Mouse (Mus musculus): ENCODE results near the gene Gm36079. TPM values are rescaled to one million over a fixed set of nuclear protein-coding genes. Genes with fewer than 3 reads are reported as not detected.
"Not testable (repeated sequence)": the region's sequence is repeated elsewhere in the genome, so short reads cannot be mapped to it uniquely, and the experiment has no call there.

Gm36079 gene
- polyA plus RNA-seq (2011; ENCODE audit: insufficient read length, low read depth, missing spikeins): not detected in 2 replicates

DNA sequence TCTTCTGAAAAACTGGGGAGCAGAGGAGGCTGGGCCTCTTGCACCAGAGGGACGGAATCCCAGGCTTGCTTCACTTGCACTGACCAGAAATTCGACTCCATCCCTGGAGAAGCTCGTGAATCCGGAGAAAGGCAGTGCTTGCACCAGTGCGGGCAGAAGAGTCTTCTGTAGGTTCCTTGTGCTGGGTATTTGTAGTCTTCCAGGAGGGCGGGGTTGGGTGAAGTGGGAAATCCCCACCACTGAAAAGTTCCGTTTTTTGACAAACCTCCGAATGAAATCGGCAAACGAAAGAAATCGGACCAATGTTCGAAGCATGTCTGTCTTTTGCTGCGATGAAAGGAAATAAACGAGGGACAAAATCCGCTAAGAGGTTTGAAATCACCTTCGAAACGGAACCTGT lies at the start of gene Gm36079:
Gene Gm36079, minus strand, starts transcription at position 101 of the 400 bp plus-strand sequence.
- not testable (repeated sequence) for H3K27ac ChIP-seq (ENCODE audit: insufficient read depth, low read length); H3K4me1 ChIP-seq (ENCODE audit: control insufficient read depth, insufficient read depth, low read length); H3K4me3 ChIP-seq (ENCODE audit: insufficient read depth, low read length)

DNA sequence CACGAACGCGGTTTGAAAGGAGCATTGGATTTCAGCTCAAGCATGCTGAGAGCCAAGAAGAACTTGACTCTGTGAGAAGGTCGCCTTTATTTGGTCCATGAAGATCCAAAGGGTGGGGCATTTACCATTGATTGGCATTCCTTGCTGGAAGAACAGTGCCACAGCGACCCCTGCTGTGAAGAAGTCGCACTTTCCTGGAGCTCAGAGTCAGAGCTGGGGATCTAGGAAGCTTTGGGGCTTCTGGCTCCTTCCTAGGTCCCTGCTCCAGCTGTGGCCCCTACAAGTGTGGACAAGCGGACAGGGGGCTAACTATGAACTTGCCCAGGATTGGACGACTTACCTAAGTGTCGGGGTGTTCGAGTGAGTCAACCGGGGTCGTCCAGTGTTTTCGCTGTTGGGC lies 44.1 kb upstream of the Gm36079 start:
- H3K4me3 ChIP-seq (ENCODE audit: insufficient read depth, low read length); H3K27ac ChIP-seq (ENCODE audit: insufficient read depth, low read length); H3K4me1 ChIP-seq (ENCODE audit: control insufficient read depth, insufficient read depth, low read length): not testable (repeated sequence)

GRCm38 (mm10) chr13:120070012-120070598 lies 43.3 kb upstream of the Gm36079 start:
- not testable (repeated sequence) for H3K4me3 ChIP-seq (ENCODE audit: insufficient read depth, low read length); H3K27ac ChIP-seq (ENCODE audit: insufficient read depth, low read length); H3K4me1 ChIP-seq (ENCODE audit: control insufficient read depth, insufficient read depth, low read length)

DNA sequence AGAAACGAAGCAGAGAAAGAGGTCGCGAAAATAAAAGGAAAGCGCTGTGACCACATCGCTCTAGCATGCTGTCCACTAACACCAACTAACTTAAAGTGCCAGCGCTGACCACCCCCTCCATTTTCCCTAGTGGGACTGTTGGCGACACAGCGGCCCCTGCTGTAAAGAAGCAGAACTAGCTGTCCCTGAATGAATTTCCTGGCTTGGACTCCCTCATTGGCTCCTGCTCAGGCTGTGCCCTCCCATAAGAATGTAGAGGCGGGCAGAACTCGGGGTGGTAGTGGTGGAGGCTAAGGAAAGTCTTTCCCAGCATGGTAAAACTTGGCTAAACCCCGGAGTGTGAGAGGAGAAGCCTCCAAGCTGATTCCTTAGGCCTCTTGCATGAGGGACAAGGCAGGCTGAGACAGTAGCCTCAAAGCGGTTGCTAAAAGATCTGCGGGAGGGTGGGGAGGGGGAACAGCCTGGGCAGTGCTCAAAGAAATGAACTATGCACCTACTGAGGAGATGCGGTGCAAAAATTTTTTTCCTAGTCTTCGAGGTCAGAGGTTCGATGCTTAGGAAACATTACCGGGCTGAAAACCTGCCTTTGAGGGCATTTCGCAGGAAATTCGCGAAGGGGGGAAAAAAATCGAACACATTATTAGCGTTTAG lies 36.8 kb upstream of the Gm36079 start:
- not testable (repeated sequence) for H3K4me3 ChIP-seq (ENCODE audit: insufficient read depth, low read length); H3K27ac ChIP-seq (ENCODE audit: insufficient read depth, low read length); H3K4me1 ChIP-seq (ENCODE audit: control insufficient read depth, insufficient read depth, low read length)

GRCm38 (mm10) chr13:120062903-120063302 lies 36.1 kb upstream of the Gm36079 start:
- not testable (repeated sequence) for H3K27ac ChIP-seq (ENCODE audit: insufficient read depth, low read length); H3K4me3 ChIP-seq (ENCODE audit: insufficient read depth, low read length); H3K4me1 ChIP-seq (ENCODE audit: control insufficient read depth, insufficient read depth, low read length)

DNA sequence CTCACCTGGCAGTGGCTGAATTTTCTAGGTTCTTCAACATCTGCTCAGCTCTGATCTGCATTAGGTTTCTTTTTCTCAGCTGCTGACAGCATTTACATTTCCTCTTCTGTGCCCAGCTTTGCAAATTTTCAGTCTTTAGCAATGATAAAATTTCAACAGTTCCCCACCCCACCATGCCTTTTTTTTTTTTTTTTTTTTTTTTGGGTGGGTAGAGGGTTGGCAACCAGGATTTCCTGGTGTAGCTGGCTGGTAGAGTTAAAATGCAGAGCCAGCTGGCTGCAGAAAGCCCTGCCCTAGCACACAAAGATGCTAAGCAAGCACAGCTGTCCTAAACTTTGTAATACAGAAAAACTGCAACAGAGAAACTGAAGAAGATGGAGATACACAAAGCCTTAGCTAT lies 25.3 kb upstream of the Gm36079 start, which contains the start of gene Gm21188:
Gene Gm21188, minus strand, starts transcription at position 110 of the 400 bp plus-strand sequence.
- not testable (repeated sequence) for H3K4me3 ChIP-seq (ENCODE audit: insufficient read depth, low read length); H3K4me1 ChIP-seq (ENCODE audit: control insufficient read depth, insufficient read depth, low read length); H3K27ac ChIP-seq (ENCODE audit: insufficient read depth, low read length)

DNA sequence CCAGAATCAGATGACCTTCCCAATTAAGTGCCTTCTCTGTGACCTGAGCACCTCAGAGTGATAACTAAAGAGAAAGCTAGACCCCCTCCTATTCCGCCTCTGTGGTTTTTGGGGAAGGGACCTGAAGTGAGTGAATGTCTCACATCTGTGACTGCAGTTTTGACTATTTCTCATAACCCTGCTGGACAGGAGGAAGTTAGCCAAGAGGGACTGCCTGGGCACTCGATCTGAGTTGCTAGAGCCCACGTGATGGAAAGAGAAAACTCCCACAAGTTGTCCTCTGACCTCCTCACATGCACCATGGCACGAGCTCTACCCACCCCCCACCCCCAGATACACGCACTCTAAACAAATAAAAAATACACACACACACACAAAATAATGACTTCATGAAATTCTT lies 21.8 kb upstream of the Gm36079 start:
- not testable (repeated sequence) for H3K4me3 ChIP-seq (ENCODE audit: insufficient read depth, low read length); H3K4me1 ChIP-seq (ENCODE audit: control insufficient read depth, insufficient read depth, low read length); H3K27ac ChIP-seq (ENCODE audit: insufficient read depth, low read length)

DNA sequence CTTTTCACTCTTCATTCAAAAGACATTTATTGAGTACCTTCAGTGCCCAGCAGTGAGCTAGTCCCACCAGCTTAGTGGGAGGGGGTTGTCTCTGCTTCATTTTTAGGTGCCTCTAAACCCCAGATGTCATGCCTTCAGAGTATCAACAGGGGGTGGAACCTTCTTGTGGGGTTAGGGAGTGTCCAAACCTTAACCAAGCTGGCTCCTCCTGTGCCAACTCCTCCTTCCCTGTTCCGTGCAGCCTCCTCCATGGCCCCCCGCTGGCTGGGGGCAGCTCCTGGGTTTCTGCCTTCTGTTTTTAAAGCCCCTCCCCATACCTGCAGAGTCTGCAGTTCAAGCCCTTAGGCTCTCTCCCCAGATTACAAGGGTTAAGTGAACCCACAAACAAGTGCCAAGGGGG lies 21.4 kb upstream of the Gm36079 start:
- H3K4me1 ChIP-seq (ENCODE audit: control insufficient read depth, insufficient read depth, low read length); H3K27ac ChIP-seq (ENCODE audit: insufficient read depth, low read length): not testable (repeated sequence)

GRCm38 (mm10) chr13:120046422-120047209 lies 19.8 kb upstream of the Gm36079 start:
- not testable (repeated sequence) for H3K27ac ChIP-seq (ENCODE audit: insufficient read depth, low read length); H3K4me3 ChIP-seq (ENCODE audit: insufficient read depth, low read length); H3K4me1 ChIP-seq (ENCODE audit: control insufficient read depth, insufficient read depth, low read length)

More for the DNA sequence above, 21.4 kb upstream of the Gm36079 start:
- not testable (repeated sequence) for H3K4me3 ChIP-seq (ENCODE audit: insufficient read depth, low read length)

DNA sequence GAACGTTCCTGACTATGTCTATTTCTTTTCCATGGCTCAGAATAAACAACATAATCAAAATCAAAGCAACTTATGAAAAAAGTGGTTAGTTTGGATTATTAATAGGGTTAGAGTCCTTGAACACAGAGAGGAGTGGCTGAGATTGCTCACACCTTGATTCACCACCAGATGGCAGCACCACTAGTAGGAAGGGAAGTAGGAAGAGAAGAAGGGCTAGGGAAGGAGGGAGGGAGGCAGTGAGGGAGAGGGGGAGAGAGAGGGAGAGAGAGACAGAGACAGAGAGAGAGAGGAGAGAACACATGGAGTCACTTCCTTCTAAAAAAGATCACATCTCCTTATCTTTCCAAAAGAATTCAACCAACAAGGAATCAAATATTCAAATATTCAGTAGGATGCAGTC lies 14.3 kb upstream of the Gm36079 start:
- not testable (repeated sequence) for H3K4me3 ChIP-seq (ENCODE audit: insufficient read depth, low read length); H3K27ac ChIP-seq (ENCODE audit: insufficient read depth, low read length); H3K4me1 ChIP-seq (ENCODE audit: control insufficient read depth, insufficient read depth, low read length)

GRCm38 (mm10) chr13:120037881-120038280 lies 11.1 kb upstream of the Gm36079 start:
- not testable (repeated sequence) for H3K4me1 ChIP-seq (ENCODE audit: control insufficient read depth, insufficient read depth, low read length); H3K27ac ChIP-seq (ENCODE audit: insufficient read depth, low read length); H3K4me3 ChIP-seq (ENCODE audit: insufficient read depth, low read length)

DNA sequence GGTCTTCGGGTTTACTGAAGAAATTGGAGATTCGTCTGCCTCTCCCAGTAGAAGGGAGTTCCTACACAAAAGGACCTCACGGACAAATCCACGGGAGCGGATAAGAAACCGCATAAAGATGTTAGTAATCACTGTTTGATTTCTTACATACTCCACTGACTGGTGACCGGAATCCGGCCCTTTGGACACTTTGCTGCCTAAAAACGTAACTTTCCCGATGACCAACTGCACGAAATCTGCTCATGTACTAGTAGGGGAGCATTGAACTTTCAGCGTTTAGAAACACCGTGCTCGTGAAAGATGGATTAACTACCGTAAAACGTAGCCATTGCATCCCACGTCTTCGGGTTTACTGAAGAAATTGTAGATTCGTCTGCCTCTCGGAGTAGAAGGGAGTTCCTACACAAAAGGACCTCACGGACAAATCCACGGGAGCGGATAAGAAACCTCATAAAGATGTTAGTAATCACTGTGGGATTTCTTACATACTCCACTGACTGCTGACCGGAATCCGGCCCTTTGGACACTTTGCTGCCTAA lies 9.8 kb upstream of the Gm36079 start:
- not testable (repeated sequence) for H3K4me3 ChIP-seq (ENCODE audit: insufficient read depth, low read length); H3K27ac ChIP-seq (ENCODE audit: insufficient read depth, low read length); H3K4me1 ChIP-seq (ENCODE audit: control insufficient read depth, insufficient read depth, low read length)

GRCm38 (mm10) chr13:120035151-120035550 lies 8.3 kb upstream of the Gm36079 start:
- not testable (repeated sequence) for H3K4me1 ChIP-seq (ENCODE audit: control insufficient read depth, insufficient read depth, low read length); H3K4me3 ChIP-seq (ENCODE audit: insufficient read depth, low read length); H3K27ac ChIP-seq (ENCODE audit: insufficient read depth, low read length)

DNA sequence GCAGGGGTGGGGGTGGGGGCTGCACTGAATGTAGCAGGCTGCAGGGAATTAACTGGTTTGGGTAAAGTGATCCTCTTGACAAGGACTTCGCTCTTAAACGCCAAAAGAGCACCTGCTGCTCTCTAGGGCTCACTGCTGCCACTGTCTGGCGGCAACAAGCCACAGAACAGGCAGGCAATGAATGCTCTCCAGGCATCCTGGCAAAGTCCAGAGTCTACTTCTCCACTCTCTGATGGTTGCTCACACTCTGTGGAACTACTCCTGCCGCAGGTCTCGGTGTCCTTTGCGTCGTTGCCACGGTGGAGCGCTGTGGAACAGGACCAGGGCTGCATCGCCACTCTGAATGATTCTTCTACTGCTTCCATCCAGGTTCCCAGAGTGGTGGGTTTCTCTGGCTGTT lies 7.8 kb upstream of the Gm36079 start:
- not testable (repeated sequence) for H3K27ac ChIP-seq (ENCODE audit: insufficient read depth, low read length)

DNA sequence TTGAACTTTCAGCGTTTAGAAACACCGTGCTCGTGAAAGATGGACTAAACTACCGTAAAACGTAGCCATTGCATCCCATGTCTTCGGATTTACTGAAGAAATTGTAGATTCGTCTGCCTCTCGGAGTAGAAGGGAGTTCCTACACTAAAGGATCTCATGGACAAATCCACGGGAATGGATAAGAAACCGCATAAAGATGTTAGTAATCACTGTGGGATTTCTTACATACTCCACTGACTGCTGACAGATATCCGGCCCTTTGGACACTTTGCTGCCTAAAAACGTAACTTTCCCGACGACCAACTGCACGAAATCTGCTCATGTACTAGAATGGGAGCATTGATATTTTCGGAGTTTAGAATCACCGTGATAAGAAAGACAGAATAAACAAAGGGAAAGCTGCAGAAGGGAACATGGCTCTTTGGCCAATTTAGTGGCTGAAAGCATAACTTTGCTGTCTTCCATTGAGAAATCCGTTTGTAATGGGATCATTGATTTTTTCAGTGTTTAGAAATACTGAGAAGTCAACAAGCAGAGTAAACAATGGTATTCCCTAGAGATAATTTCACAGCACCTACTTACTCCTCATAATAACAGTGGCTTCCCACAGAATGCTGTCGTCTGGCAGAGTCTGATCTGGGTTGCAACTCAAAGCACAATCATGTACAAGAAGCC lies 6.8 kb upstream of the Gm36079 start:
- not testable (repeated sequence) for H3K27ac ChIP-seq (ENCODE audit: insufficient read depth, low read length); H3K4me1 ChIP-seq (ENCODE audit: control insufficient read depth, insufficient read depth, low read length); H3K4me3 ChIP-seq (ENCODE audit: insufficient read depth, low read length)

More for the DNA sequence above, 7.8 kb upstream of the Gm36079 start:
- not testable (repeated sequence) for H3K4me1 ChIP-seq (ENCODE audit: control insufficient read depth, insufficient read depth, low read length); H3K4me3 ChIP-seq (ENCODE audit: insufficient read depth, low read length)
